Mouse (Mus musculus) heart, postnatal 0 days (tissue): ENCODE results near the gene Rtel1.

Source experiments
- CTCF ChIP-seq: IDR thresholded peaks from 2 replicates; pipeline ENCODE4 v1.5.1; 2016; ENCODE audit warnings: antibody characterized with exemption, control low read depth, low read depth
- EP300 ChIP-seq: IDR thresholded peaks from 2 replicates; pipeline ENCODE4 v1.6.1; 2016; ENCODE audit warnings: antibody characterized with exemption, low read depth

DNA sequence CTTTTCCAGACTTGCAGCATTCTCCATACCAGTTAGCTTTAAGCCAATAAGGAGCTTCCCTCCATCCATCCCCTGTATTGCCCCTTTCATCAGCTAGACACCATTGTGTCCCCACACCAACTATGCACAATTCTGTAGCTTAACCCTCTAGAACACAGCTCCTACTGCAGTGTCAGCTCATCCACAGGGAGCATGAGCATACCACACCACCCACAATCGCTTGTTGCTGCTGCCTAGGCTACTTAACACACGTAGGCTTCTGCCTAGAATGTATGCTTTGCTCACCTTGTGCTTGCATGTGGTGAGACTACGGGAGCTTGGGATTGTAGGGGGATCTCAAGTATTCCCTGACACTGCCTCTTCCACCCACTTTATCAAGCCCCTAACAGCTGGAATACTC lies 37.2 kb downstream of the Rtel1 start:
- no peak for TF ChIP-seq CTCF
- TF ChIP-seq EP300 = no peak
